Mouse (Mus musculus) erythroblast, embryonic 14.5 days (primary cell): ENCODE results near the gene Chd3.

ENCODE experiments used
- GATA1 ChIP-seq: IDR thresholded peaks from 2 replicates; pipeline ENCODE4 v1.6.1; 2012; ENCODE audit warnings: low read length, inconsistent platforms, mixed read lengths
- TAL1 ChIP-seq: IDR thresholded peaks from 3 replicates; pipeline ENCODE4 v1.6.1; 2012; ENCODE audit warnings: low read length, inconsistent platforms, mixed read lengths

- TF ChIP-seq GATA1 (no peak), TAL1 (no peak)
Measured at GRCm38 (mm10) chr11:69302817-69303216, 66.4 kb downstream of the Chd3 start.
